Mouse (Mus musculus) ovary, adult 18-20 months (tissue): ENCODE results near the gene Olfr872.
"Not testable (repeated sequence)": the region's sequence is repeated elsewhere in the genome, so short reads cannot be mapped to it uniquely, and the experiment has no call there.

ENCODE experiments used
- DNase-seq: peaks from one replicate; pipeline ENCODE4 v3.0.0; 2022; ENCODE audit warnings: low spot score, mixed read lengths

Gene Olfr872

GRCm38 (mm10) chr9:20236819-20237218 is at the start of gene Olfr872:
Gene Olfr872 (plus strand): TSS chr9:20237119.
- no peak for DNase-seq

DNA sequence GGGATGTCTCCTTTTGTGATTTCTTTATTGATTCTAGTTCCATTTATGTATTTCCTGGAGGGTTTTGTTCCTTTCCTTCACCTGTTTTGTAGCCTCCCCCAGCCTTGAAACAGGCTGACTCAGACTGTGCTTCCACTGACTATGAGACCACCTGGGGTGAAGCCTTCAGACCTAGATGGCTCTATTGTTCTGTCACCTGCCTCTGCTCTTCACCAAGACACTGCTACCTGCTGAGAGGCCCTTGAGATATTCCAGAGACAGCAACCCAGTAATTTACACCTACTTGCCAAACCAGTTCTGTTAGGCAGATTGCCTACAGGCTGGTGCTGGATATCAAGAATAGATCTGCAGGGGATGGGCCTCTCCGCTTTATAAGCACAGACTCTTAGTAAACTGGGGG is 34.8 kb upstream of the Olfr872 start:
- no peak for DNase-seq

GRCm38 (mm10) chr9:20203413-20203984 is 33.4 kb upstream of the Olfr872 start:
- not testable (repeated sequence) for DNase-seq

DNA sequence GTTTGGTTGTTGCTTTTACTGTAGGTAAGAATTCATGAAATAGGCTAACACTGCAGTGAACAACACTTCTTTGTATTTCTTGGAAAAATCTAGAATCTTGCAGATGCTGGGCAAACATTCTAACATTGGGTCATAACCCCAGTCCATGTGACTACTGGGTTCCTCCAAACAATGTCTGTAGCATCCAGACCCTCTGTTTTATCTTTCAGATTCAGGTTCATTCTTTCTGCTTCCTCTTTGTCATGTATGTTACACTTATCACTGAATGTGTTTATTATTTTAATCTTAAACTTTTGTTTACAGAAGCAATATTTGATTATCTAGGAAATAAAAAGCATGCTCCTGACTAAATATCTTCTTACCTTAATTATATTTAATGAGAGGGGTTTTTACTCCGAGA is 26.1 kb upstream of the Olfr872 start:
- no peak for DNase-seq

DNA sequence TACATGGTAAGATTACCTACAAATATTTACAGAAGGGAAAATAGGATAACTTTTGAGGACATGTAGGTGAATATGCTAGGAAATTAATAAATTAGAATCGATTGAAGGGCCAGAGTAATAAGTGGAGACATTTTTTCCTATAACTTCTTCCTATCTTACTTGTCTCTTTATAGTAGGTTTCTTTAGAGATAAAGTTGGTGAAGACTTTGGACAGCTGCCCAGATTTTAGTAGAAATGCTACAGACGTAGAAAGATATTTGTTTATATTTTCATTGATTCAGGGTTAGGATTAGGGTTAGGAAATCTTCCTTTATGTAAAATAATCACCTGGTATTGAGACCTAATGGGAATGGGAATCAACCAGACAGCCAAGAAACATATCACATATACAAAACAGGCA is 25.4 kb upstream of the Olfr872 start:
- DNase-seq: no peak

- DNase-seq: no peak
Observed at GRCm38 (mm10) chr9:20211907-20212306, 25.0 kb upstream of the Olfr872 start, which contains the start of gene Olfr871. Gene Olfr871 (plus strand): TSS chr9:20212207.

DNA sequence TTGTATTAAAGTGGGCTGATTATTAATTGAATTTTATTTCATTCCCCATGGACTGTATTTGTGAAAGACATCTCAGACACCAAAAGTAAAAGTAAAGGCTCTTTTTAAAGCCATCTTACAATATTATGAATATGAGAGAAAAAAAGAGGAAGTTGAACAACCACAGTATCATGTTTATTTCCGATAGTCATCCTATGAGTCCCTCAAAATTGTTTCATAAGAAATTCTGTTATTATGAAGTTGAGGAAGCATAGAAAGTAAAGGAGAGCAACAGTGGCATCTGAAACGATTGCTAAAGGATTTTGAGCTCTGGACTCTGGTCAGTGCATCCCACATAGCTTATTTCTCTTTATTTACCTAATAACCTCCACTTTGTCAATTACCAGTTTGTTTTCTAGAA is 459 bp downstream of the Olfr872 start:
- DNase-seq: no peak

DNA sequence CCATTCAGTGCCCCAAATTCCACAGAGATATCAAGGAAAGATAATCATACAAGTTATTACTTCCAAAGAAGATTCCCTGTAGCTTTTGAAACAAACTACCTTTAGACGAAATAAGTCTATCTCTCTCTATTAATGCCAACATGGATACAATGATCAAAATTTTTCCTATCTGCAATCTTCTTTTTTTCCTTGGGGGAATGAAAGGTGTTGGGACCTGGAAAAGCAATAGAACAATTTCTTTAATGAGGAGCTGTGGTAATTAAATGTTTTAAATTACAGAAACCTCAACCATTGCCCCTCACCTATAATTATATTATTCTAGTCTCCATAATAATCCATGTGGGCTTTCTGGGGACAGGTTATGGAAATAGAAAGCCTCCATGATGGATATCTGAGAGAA is 45.1 kb downstream of the Olfr872 start, which contains the start of gene Olfr39:
Gene Olfr39, plus strand, starts transcription at position 301 of the 400 bp plus-strand sequence.
- DNase-seq: no peak

DNA sequence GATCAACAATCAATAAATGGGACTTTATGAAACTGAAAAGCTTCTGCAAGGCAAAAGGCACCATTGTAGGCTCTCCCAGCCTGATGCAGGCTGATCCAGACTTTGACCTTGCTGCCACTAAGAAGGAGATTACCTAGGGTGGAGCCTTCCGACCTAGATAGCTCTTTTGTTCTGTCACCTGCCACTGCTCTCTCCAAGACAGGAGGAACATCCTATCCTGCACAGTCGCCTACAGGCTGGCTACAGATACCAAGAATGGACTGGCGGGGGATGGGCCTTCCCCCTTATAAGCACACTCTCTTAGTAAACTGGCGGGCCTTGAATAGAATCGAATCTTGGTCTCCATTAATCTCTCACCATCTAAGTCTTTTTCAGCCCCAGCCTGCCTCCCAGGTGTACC is 58.6 kb downstream of the Olfr872 start:
- not testable (repeated sequence) for DNase-seq

- no peak for DNase-seq
Observed at GRCm38 (mm10) chr9:20298232-20298631, 61.3 kb downstream of the Olfr872 start, which contains the start of gene Olfr873. Gene Olfr873 (plus strand): TSS chr9:20298532.
